Mouse (Mus musculus) ovary, postnatal 36 days (tissue): ENCODE measurements at regions not wholly inside any gene's neighbourhood (a gene's known extent, or its start where the extent isn't known, plus 50 kb on each side); places are given as distances from the start of the nearest gene placed in this dataset.
"Not testable (repeated sequence)": the region's sequence is repeated elsewhere in the genome, so short reads cannot be mapped to it uniquely, and the experiment has no call there.

Experiments used
- DNase-seq: peaks from one replicate; pipeline ENCODE4 v3.0.0; 2022; ENCODE audit warnings: low spot score, mixed read lengths

- no peak for DNase-seq
Observed at GRCm38 (mm10) chr16:86897967-86898710, 455.8 kb upstream of the N6amt1 start.

- no peak for DNase-seq
Observed at GRCm38 (mm10) chr16:86894982-86895381, 459.0 kb upstream of the N6amt1 start.

- DNase-seq: no peak
Observed at GRCm38 (mm10) chr16:86894333-86894732, 459.7 kb upstream of the N6amt1 start.

GRCm38 (mm10) chr16:86888421-86888820, 465.6 kb upstream of the N6amt1 start:
- DNase-seq: no peak

- no peak for DNase-seq
Observed at GRCm38 (mm10) chr16:86887605-86888004, 466.4 kb upstream of the N6amt1 start.

GRCm38 (mm10) chr16:86883862-86884261, 470.1 kb upstream of the N6amt1 start:
- no peak for DNase-seq

GRCm38 (mm10) chr16:86882529-86882928, 471.5 kb upstream of the N6amt1 start:
- peak; percentile 5 for DNase-seq

DNA sequence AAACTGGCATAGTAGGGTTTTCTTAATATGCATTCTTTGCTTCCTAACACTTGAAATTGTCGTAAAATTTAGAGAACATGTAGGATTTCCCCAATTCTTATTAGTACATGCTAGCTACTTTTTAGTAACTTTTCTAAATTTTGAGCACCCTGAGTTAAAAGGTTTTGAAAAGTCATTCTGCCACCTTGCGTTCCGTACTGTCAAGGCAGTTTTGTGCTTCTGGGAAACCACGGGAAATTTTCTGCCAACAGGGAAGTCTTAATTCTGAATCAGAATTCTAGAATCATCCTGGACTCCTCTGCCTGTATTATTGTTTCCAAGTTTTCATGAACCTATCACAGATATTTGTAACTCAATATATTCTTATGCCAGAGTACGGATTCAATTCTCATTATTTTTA, 472.4 kb upstream of the N6amt1 start:
- peak; percentile 5 for DNase-seq

- no peak for DNase-seq
Observed at GRCm38 (mm10) chr16:86860828-86861227, 493.2 kb upstream of the N6amt1 start.

GRCm38 (mm10) chr16:86855891-86856290, 498.1 kb upstream of the N6amt1 start:
- no peak for DNase-seq

DNA sequence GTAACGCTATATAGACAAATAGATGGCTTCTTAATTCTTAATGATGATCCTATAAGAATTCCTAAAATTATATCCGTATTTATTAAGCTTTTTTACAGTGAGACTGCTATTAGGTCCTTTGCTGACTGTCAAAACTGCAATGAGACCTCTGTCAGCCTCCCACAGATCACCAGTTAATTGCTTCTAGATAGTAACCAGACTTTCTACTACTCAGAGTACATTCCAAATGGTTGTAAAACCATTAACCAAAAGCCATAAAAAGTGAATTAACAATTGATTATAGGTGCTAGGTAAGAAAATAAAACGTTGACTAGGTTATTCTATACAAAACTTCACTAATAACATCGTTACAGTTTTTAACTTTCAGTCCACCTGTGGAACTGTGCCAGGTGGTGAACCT, 498.7 kb upstream of the N6amt1 start:
- DNase-seq: no peak

GRCm38 (mm10) chr16:86853398-86853797, 500.6 kb upstream of the N6amt1 start:
- no peak for DNase-seq

GRCm38 (mm10) chr16:86838457-86839337, 515.3 kb upstream of the N6amt1 start:
- DNase-seq: no peak

DNA sequence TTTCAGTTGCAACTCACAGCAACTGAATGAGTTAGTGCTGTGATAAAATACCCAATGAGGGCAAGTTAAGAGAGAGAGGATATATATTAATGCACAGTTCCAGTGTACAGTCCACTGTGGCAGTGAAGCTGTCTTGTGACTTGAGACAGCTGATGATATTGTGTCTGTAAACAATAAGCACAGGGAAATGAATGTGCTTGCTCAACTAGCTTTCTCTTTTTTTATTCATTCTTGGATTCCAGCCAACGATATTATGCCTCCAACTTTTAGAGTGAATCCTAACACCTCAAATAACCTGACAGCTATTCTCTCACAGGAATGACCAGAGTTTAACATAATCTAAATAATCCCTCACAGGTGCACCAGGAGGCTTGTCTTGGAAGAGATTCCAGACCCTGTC, 526.3 kb upstream of the N6amt1 start:
- DNase-seq: no peak

DNA sequence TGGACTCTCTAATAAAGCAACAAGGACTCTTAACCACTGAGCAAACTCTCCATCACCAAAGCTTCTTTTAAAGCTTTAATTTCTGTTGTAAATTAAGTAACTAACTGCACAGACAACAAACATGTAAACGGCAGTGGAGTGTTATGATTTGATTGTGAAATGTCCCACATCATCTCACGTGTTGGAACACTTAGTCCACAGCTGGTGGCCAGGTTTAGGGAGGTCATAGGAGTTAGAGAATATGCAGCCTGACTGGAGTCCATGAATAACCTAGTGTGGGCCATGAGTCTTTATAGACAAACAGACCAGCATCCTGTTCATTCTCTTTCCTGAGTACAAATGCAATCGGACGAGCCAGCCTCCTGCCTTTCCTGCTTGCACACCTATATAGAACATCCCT, 527.3 kb upstream of the N6amt1 start:
- no peak for DNase-seq

- DNase-seq: no peak
Observed at GRCm38 (mm10) chr16:86823496-86823895, 530.5 kb upstream of the N6amt1 start.

- no peak for DNase-seq
Observed at GRCm38 (mm10) chr16:86821586-86821985, 532.4 kb upstream of the N6amt1 start.

GRCm38 (mm10) chr16:86818639-86819038, 535.3 kb upstream of the N6amt1 start:
- not testable (repeated sequence) for DNase-seq

- DNase-seq: no peak
Observed at GRCm38 (mm10) chr16:86816763-86817593, 537.0 kb upstream of the N6amt1 start.

GRCm38 (mm10) chr16:86816006-86816405, 538.0 kb upstream of the N6amt1 start:
- DNase-seq: no peak

DNA sequence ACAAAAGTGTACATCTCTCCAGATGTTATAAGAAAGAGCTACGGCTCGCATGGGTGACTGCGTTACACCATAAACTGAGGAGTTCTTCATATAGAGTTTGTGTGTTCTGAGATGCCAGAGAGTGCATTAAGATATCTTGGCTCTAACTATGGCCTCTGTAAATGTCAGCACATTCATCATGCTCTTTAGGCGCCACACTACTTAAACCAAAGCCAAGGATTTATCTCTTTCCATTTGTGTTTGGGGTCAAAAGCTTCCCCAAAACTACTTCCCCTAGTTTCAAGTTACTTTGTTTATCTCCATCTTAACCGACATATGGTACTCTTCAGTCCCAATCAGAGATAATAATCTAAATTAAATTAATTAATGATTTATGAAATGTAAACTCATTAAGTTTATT, 541.3 kb upstream of the N6amt1 start:
- DNase-seq: no peak

DNA sequence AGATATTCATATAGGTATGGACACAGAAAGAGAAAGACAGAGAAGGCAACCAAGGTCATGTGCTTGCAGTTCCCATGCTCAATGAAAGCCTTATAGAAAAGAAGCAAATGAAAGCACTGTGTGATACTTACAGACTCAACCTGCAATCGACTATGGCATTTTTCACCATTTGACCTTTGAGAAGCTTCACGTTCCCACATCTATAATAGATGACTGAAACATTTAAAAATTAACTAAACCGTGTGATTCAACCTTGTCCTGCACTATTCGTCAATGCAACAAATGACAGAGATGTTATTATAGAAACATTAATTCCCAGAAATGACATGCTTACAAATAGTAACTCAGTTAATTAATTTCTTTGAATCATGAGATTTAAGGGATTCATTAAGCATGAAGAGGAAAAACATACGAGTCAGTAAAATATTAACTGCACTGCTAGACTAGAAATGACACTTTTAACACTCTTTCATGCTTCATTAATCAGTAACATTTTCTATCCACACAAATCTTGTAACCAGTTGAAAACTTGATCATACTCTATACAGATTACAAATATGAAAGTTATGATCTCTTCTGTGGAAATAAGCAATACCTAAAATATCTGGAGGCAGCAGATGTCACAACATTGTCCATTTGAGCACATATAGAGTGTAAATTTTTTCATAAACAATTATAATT, 545.2 kb upstream of the N6amt1 start:
- DNase-seq: no peak
